Mouse (Mus musculus): ENCODE results near the gene Tns3. TPM values are rescaled to one million over a fixed set of nuclear protein-coding genes. Genes with fewer than 3 reads are reported as not detected.
A peak's percentile ranks its signal among the peaks of the same experiment; 100 is the strongest.

The Tns3 gene
- polyA plus RNA-seq, 1 experiment from 2014 or later: 3.6 TPM

DNA sequence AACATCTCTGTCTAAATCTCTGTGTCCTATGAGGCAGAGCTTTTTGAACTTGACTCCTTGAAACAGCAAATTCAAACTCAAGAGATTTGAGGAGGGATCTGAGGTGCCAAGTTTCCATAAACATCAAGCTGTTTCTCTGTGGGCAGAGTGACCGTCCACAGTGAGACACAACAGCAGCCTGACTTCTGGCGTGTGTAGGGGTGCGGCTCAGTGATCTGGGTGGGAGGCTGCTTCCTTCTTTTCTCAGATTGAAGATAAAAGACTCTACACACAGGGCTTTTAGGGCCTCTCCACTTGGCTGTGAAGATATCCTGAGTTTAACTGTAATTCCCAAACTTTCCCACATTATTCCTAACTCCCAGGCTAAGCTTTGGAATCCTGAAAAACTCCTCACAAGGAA, 37.1 kb upstream of the Tns3 start:
- TF ChIP-seq CTCF (IDR thresholded peaks at IDR 0.05; ENCODE audit: low read depth): no peak
- TF ChIP-seq EP300 (IDR thresholded peaks at IDR 0.05; ENCODE audit: low read depth): no peak
- H3K27ac ChIP-seq (ENCODE audit: low read depth): peak overlapping the region; percentile 30; the same call in 1 of the 2 replicates
- H3K4me2 ChIP-seq (ENCODE audit: low read depth, low read length): no peak overlapping the region
- DNase-seq (no peak), ATAC-seq (no peak)
- H3K4me1 ChIP-seq (ENCODE audit: insufficient read depth): peaks cover 12% of the 10 kb centered on the region; the same call in 1 of the 2 replicates
- H3K9me3 ChIP-seq (ENCODE audit: low read length): no peaks in the 10 kb centered on the region
- 20% methylated on average over 3 of the region's 3 CpGs for WGBS (ENCODE audit: insufficient replicate concordance)
- H3K9ac ChIP-seq (replicated peaks): no peak overlapping the region
- H3K4me3 ChIP-seq (ENCODE audit: low read depth, low read length): no peak overlapping the region
- no peaks in the 10 kb centered on the region for H3K36me3 ChIP-seq (replicated peaks; ENCODE audit: insufficient read depth, low read length)
- H3K27me3 ChIP-seq (ENCODE audit: insufficient read depth, low read length): no peaks in the 10 kb centered on the region

DNA sequence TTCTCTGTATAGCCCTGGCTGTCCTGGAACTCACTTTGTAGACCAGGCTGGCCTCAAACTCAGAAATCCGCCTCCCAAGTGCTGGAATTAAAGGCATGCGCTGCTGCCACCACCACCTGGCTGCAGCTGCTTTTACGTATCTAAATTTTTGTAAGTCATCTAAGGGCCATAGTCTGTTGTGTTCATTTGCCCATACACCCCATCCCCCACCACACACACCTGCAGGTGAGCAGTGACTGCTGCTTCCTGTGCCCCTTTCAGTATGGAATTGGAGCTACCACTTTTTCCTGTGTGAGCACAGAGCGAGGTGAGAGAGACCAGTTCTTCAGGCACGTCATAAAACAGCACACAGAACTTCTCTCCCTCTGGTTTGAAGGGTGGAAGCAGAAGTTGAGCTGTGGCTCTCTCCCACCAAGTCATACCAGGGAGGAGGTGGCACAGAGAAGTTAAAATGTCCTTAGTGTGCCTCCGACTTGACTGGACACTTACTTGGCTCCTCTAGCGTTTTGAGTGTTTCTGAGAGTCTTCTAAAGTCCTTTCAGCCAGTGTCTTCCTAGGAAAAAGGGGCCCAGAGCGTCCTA, 36.4 kb upstream of the Tns3 start:
- no peak overlapping the region for H3K9ac ChIP-seq (replicated peaks)
- H3K4me1 ChIP-seq (ENCODE audit: insufficient read depth): peaks cover 12% of the 10 kb centered on the region; the same call in 1 of the 2 replicates
- H3K4me2 ChIP-seq (ENCODE audit: low read depth, low read length): no peak overlapping the region
- no peaks in the 10 kb centered on the region for H3K9me3 ChIP-seq (ENCODE audit: low read length)
- 57% methylated on average over 8 of the region's 8 CpGs for WGBS (ENCODE audit: insufficient replicate concordance)
- no peak overlapping the region for H3K4me3 ChIP-seq (ENCODE audit: low read depth, low read length)
- peak overlapping the region; percentile 30; the same call in 1 of the 2 replicates for H3K27ac ChIP-seq (ENCODE audit: low read depth)
- no peaks in the 10 kb centered on the region for H3K36me3 ChIP-seq (replicated peaks; ENCODE audit: insufficient read depth, low read length)
- no peaks in the 10 kb centered on the region for H3K27me3 ChIP-seq (ENCODE audit: insufficient read depth, low read length)
- TF ChIP-seq EP300 (IDR thresholded peaks at IDR 0.05; ENCODE audit: low read depth): no peak
- no peak for TF ChIP-seq CTCF (IDR thresholded peaks at IDR 0.05; ENCODE audit: low read depth)
- ATAC-seq (no peak), DNase-seq (no peak)

DNA sequence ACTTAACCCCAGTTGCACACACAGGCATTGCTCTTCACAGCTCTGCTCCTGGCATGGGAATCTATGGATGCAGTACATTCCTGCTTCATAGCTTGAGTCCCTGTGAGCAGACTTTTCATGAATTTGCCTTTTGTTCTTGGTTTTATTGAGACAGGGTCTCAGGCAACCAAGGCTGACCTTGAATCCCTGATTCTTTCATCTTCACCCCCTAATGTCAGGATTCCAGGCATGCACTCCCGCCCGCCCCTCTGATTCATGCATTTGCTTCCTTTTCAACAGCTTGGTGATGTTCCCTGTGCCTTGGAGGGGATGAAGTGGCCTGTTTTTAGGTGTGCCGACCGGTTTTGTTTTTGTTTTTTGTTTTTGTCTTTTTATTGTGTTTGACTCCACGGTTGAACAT, 35.4 kb upstream of the Tns3 start:
- Histone ChIP-seq H3K4me3 (ENCODE audit: low read depth, low read length) (no peak overlapping the region), H3K27ac (ENCODE audit: low read depth) (no peak overlapping the region), H3K9me3 (ENCODE audit: low read length) (no peaks in the 10 kb centered on the region), H3K4me1 (ENCODE audit: insufficient read depth) (peaks cover 12% of the 10 kb centered on the region; the same call in 1 of the 2 replicates), H3K4me2 (ENCODE audit: low read depth, low read length) (no peak overlapping the region), H3K9ac (replicated peaks) (no peak overlapping the region), H3K36me3 (replicated peaks; ENCODE audit: insufficient read depth, low read length) (no peaks in the 10 kb centered on the region), H3K27me3 (ENCODE audit: insufficient read depth, low read length) (no peaks in the 10 kb centered on the region)
- no peak for DNase-seq
- no peak for ATAC-seq
- 81% methylated on average over 5 of the region's 5 CpGs for WGBS (ENCODE audit: insufficient replicate concordance)
- TF ChIP-seq CTCF (IDR thresholded peaks at IDR 0.05; ENCODE audit: low read depth) (no peak), EP300 (IDR thresholded peaks at IDR 0.05; ENCODE audit: low read depth) (no peak)

DNA sequence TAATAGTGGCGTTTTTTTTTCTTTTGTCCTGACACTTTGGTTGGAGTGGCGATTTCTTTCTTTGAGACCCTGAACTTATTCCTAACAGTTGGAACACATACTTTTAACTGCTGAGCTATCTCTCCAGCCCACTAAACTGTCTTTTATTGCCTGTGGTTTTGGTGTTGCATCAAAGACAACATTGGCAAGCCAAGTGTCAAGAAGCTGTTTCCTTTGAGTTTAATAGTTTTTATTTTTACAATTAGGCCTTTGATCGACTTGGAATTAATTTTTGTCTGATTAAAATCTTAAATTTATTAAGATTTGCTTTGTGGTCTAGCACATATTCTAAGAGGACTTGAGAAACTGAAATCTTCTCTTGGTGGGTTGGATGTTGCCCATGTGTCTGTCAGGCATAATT, 33.3 kb upstream of the Tns3 start:
- ATAC-seq: no peak
- Histone ChIP-seq H3K27me3 (ENCODE audit: insufficient read depth, low read length) (no peaks in the 10 kb centered on the region), H3K27ac (ENCODE audit: low read depth) (no peak overlapping the region), H3K4me3 (ENCODE audit: low read depth, low read length) (no peak overlapping the region), H3K9me3 (ENCODE audit: low read length) (no peaks in the 10 kb centered on the region), H3K4me1 (ENCODE audit: insufficient read depth) (peaks cover 13% of the 10 kb centered on the region; the same call in 1 of the 2 replicates), H3K4me2 (ENCODE audit: low read depth, low read length) (no peak overlapping the region), H3K36me3 (replicated peaks; ENCODE audit: insufficient read depth, low read length) (no peaks in the 10 kb centered on the region), H3K9ac (replicated peaks) (no peak overlapping the region)
- WGBS (ENCODE audit: insufficient replicate concordance): 54% methylated on average over 3 of the region's 3 CpGs
- no peak for TF ChIP-seq CTCF (IDR thresholded peaks at IDR 0.05; ENCODE audit: low read depth)
- TF ChIP-seq EP300 (IDR thresholded peaks at IDR 0.05; ENCODE audit: low read depth): no peak
- no peak for DNase-seq

DNA sequence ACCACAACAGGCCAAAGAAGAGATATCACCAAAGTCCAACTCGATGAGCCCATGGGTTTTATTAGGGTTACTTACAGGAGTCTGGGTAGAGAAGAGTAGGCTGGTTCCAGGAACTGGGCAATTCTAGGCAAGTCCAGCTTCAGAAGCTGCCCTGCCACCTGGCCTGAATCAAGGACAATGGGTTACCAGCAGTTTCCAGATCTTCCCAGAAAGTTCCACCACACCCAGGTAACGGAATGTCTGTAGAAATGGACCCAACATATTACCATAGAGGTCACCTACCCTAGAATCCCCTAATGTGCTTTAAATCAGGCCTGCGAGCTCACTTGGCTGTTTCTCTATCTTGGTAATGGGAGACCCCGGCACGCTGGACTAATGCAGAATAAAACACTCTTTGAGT, 29.8 kb upstream of the Tns3 start:
- ATAC-seq (no peak), DNase-seq (no peak)
- Histone ChIP-seq H3K4me1 (ENCODE audit: insufficient read depth) (peaks cover 8% of the 10 kb centered on the region; the same call in 1 of the 2 replicates), H3K9me3 (ENCODE audit: low read length) (no peaks in the 10 kb centered on the region), H3K4me2 (ENCODE audit: low read depth, low read length) (no peak overlapping the region), H3K4me3 (ENCODE audit: low read depth, low read length) (no peak overlapping the region), H3K27me3 (ENCODE audit: insufficient read depth, low read length) (no peaks in the 10 kb centered on the region), H3K9ac (replicated peaks) (no peak overlapping the region), H3K27ac (ENCODE audit: low read depth) (no peak overlapping the region), H3K36me3 (replicated peaks; ENCODE audit: insufficient read depth, low read length) (no peaks in the 10 kb centered on the region)
- 91% methylated on average over 5 of the region's 5 CpGs for WGBS (ENCODE audit: insufficient replicate concordance)
- TF ChIP-seq CTCF (IDR thresholded peaks at IDR 0.05; ENCODE audit: low read depth) (no peak), EP300 (IDR thresholded peaks at IDR 0.05; ENCODE audit: low read depth) (no peak)

DNA sequence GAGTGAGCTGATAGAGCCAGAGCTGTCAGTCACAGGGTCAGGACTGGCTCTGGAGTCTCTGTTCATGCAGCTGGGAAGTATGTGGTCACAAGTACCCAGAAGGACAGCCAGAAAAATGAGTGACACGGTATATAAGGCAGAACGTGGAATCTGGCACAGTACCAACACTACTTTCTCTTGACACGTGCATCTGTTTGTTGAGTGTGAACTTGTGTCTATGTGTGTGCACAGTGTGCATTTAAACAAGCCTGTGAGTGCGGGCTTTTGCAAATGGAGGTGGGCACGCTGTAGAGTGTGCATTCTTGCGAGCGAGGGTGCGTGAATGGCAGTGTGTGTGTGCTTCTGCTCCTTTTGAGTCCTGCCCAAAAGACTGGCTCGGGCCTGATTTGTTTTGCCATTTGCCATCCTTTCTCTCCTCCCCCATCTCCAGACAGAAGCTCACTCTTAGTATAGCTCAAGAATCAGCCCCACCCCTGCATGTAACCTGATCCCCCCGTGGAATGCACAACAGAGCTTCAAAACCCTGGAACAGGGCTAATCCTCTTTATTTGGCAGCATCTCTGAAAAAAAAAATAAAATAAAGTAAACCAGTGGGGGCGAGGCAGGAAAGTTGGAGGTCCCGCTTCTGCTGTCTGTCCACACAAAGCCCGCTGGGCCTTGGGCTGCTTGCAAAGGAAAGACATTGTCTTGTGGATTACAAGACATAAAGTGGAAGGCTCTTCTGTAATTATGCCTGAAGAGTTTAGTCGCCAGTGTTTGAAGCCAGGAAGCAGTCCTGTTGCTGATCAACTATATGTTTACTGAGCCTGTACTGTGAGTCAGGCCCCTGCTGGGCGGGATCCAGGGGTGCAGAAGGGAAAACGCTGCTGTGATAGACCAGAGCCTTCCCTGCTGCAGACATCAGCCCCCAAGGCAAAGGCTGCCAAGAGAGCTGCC, 28.5 kb upstream of the Tns3 start:
- no peak for TF ChIP-seq CTCF (IDR thresholded peaks at IDR 0.05; ENCODE audit: low read depth)
- no peak for TF ChIP-seq EP300 (IDR thresholded peaks at IDR 0.05; ENCODE audit: low read depth)
- ATAC-seq (no peak), DNase-seq (no peak)
- Histone ChIP-seq H3K9me3 (ENCODE audit: low read length) (no peaks in the 10 kb centered on the region), H3K27ac (ENCODE audit: low read depth) (no peak overlapping the region), H3K4me3 (ENCODE audit: low read depth, low read length) (no peak overlapping the region), H3K27me3 (ENCODE audit: insufficient read depth, low read length) (no peaks in the 10 kb centered on the region), H3K4me2 (ENCODE audit: low read depth, low read length) (no peak overlapping the region), H3K4me1 (ENCODE audit: insufficient read depth) (peaks cover 8% of the 10 kb centered on the region; the same call in 1 of the 2 replicates), H3K36me3 (replicated peaks; ENCODE audit: insufficient read depth, low read length) (no peaks in the 10 kb centered on the region), H3K9ac (replicated peaks) (no peak overlapping the region)
- WGBS (ENCODE audit: insufficient replicate concordance): 38% methylated on average over 16 of the region's 16 CpGs

Measured in liver, postnatal 0 days (tissue).